Mouse (Mus musculus): Measurements from ENCODE around the gene Elovl5. TPM values are rescaled to one million over a fixed set of nuclear protein-coding genes. Genes with fewer than 3 reads are reported as not detected.

Gene Elovl5
- polyA plus RNA-seq, 1 experiment from 2014 or later, result 96.1 TPM

- peaks cover 18% of the 10 kb centered on the region for H3K4me1 ChIP-seq (ENCODE audit: control insufficient read depth, insufficient read depth, low read length)
- no peaks in the 10 kb centered on the region for H3K9me3 ChIP-seq (ENCODE audit: control insufficient read depth, low read length)
- H3K27ac ChIP-seq (ENCODE audit: low read depth, low read length), result no peak overlapping the region
- 84% methylated on average over 4 of the region's 4 CpGs for WGBS
- ATAC-seq (ENCODE audit: insufficient read depth, low FRiP score, low TSS enrichment) (no peak), DNase-seq (ENCODE audit: low spot score) (no peak)
- H3K4me3 ChIP-seq (ENCODE audit: low read depth, low read length), result no peak overlapping the region
- no peak overlapping the region for H3K9ac ChIP-seq (ENCODE audit: low read length)
- no peaks in the 10 kb centered on the region for H3K36me3 ChIP-seq (ENCODE audit: control insufficient read depth, insufficient read depth, low read length)
- H3K27me3 ChIP-seq (ENCODE audit: control insufficient read depth, insufficient read depth, low read length), result no peaks in the 10 kb centered on the region
- no peak overlapping the region for H3K4me2 ChIP-seq (ENCODE audit: low read depth)
These were observed 2.5 kb upstream of the Elovl5 start for GRCm38 (mm10) chr9:77914616-77915015.

DNA sequence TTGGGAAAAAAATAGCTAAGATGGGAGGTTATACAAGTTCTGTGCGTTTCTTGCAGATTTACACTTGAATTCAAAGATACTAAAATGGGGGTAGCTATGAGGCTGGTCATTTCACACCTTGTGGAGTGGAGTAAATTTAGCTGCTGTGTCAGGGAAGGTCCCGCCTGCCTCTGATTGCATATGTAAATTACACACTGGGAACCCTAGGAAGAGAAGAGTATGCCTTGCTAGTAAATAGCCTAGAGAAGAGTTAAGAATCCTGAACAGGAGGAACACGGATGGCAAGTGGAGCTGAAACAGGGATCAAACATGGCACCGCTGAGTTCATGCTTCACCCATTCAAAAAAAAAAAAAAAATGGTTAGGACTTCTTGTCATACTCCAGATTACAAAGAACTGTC, 1.4 kb upstream of the Elovl5 start:
- no peaks in the 10 kb centered on the region for H3K9me3 ChIP-seq (ENCODE audit: control insufficient read depth, low read length)
- no peaks in the 10 kb centered on the region for H3K36me3 ChIP-seq (ENCODE audit: control insufficient read depth, insufficient read depth, low read length)
- H3K4me2 ChIP-seq (ENCODE audit: low read depth), result no peak overlapping the region
- WGBS, result 47% methylated on average over 4 of the region's 4 CpGs
- DNase-seq (ENCODE audit: low spot score) (no peak), ATAC-seq (ENCODE audit: insufficient read depth, low FRiP score, low TSS enrichment) (no peak)
- H3K9ac ChIP-seq (ENCODE audit: low read length), result no peak overlapping the region
- no peak overlapping the region for H3K27ac ChIP-seq (ENCODE audit: low read depth, low read length)
- no peaks in the 10 kb centered on the region for H3K27me3 ChIP-seq (ENCODE audit: control insufficient read depth, insufficient read depth, low read length)
- no peak overlapping the region for H3K4me3 ChIP-seq (ENCODE audit: low read depth, low read length)
- H3K4me1 ChIP-seq (ENCODE audit: control insufficient read depth, insufficient read depth, low read length), result peaks cover 16% of the 10 kb centered on the region

- Histone ChIP-seq H3K36me3 (ENCODE audit: control insufficient read depth, insufficient read depth, low read length) (no peaks in the 10 kb centered on the region), H3K4me3 (ENCODE audit: low read depth, low read length) (peak overlapping the region; percentile 94), H3K27me3 (ENCODE audit: control insufficient read depth, insufficient read depth, low read length) (no peaks in the 10 kb centered on the region), H3K27ac (ENCODE audit: low read depth, low read length) (peak overlapping the region; percentile 84), H3K4me1 (ENCODE audit: control insufficient read depth, insufficient read depth, low read length) (peaks cover 16% of the 10 kb centered on the region), H3K9ac (ENCODE audit: low read length) (peak overlapping the region; percentile 87), H3K9me3 (ENCODE audit: control insufficient read depth, low read length) (no peaks in the 10 kb centered on the region), H3K4me2 (ENCODE audit: low read depth) (peak overlapping the region; percentile 87)
- DNase-seq (ENCODE audit: low spot score), result no peak
- under 1% methylated on average over 44 of the region's 45 CpGs for WGBS
- ATAC-seq (ENCODE audit: insufficient read depth, low FRiP score, low TSS enrichment), result no peak; the same call in 1 of the 2 replicates
These were observed 513 bp downstream of the Elovl5 start for GRCm38 (mm10) chr9:77917622-77918131.

DNA sequence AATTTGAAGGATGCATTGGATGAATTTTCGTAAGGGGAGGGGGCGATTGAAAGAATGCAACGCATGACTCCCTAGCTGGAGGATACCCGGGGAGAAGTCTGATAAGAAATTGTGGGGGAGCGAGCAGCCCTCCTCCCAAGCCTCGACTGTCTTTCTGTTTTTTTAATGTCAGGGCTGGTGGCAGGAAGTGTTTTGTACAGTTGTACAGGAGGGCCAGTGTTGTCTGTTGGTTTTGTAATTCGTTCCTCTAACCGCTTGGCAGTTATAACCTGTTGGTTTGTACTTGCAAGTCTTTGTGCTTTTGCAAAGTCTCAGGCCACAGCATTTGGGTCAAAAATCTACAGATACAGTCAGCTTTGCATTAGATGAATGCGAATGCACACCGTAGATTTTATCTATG, 1.0 kb downstream of the Elovl5 start:
- Histone ChIP-seq H3K27ac (ENCODE audit: low read depth, low read length) (no peak overlapping the region), H3K9me3 (ENCODE audit: control insufficient read depth, low read length) (no peaks in the 10 kb centered on the region), H3K9ac (ENCODE audit: low read length) (peak overlapping the region; percentile 87), H3K27me3 (ENCODE audit: control insufficient read depth, insufficient read depth, low read length) (no peaks in the 10 kb centered on the region), H3K36me3 (ENCODE audit: control insufficient read depth, insufficient read depth, low read length) (no peaks in the 10 kb centered on the region), H3K4me2 (ENCODE audit: low read depth) (peak overlapping the region; percentile 87), H3K4me3 (ENCODE audit: low read depth, low read length) (peak overlapping the region; percentile 94), H3K4me1 (ENCODE audit: control insufficient read depth, insufficient read depth, low read length) (peaks cover 16% of the 10 kb centered on the region)
- WGBS, result 24% methylated on average over 10 of the region's 10 CpGs
- no peak for ATAC-seq (ENCODE audit: insufficient read depth, low FRiP score, low TSS enrichment)
- DNase-seq (ENCODE audit: low spot score), result no peak

GRCm38 (mm10) chr9:77918961-77919670, 2.0 kb downstream of the Elovl5 start:
- H3K27ac ChIP-seq (ENCODE audit: low read depth, low read length), result no peak overlapping the region
- no peak overlapping the region for H3K4me3 ChIP-seq (ENCODE audit: low read depth, low read length)
- 74% methylated on average over 5 of the region's 5 CpGs for WGBS
- ATAC-seq (ENCODE audit: insufficient read depth, low FRiP score, low TSS enrichment), result no peak
- H3K4me1 ChIP-seq (ENCODE audit: control insufficient read depth, insufficient read depth, low read length), result peaks cover 18% of the 10 kb centered on the region
- no peak overlapping the region for H3K9ac ChIP-seq (ENCODE audit: low read length)
- H3K27me3 ChIP-seq (ENCODE audit: control insufficient read depth, insufficient read depth, low read length), result no peaks in the 10 kb centered on the region
- H3K36me3 ChIP-seq (ENCODE audit: control insufficient read depth, insufficient read depth, low read length), result no peaks in the 10 kb centered on the region
- no peaks in the 10 kb centered on the region for H3K9me3 ChIP-seq (ENCODE audit: control insufficient read depth, low read length)
- no peak for DNase-seq (ENCODE audit: low spot score)
- H3K4me2 ChIP-seq (ENCODE audit: low read depth), result peak overlapping the region; percentile 87

DNA sequence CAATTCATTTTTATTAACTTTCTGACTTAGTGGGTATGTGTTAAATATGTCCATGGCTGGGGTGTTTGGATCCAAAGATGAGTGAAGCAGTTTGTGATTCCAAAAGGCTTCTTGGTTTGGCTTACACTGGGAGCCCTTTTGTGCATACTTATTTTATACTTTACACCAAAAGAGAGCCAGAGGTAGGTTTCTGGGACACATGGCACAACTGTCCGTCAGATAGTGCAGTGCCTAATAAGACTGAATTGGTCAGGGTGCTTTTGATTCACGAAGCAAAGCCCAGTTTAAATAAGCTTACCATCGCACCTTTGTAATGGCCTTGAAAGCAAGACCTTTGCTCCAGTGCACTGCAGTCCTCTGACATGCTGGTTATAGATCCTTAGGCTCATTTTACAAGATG, 3.3 kb downstream of the Elovl5 start:
- Histone ChIP-seq H3K4me1 (ENCODE audit: control insufficient read depth, insufficient read depth, low read length) (peaks cover 18% of the 10 kb centered on the region), H3K9ac (ENCODE audit: low read length) (no peak overlapping the region), H3K27me3 (ENCODE audit: control insufficient read depth, insufficient read depth, low read length) (no peaks in the 10 kb centered on the region), H3K36me3 (ENCODE audit: control insufficient read depth, insufficient read depth, low read length) (no peaks in the 10 kb centered on the region), H3K9me3 (ENCODE audit: control insufficient read depth, low read length) (no peaks in the 10 kb centered on the region), H3K27ac (ENCODE audit: low read depth, low read length) (no peak overlapping the region), H3K4me3 (ENCODE audit: low read depth, low read length) (no peak overlapping the region), H3K4me2 (ENCODE audit: low read depth) (no peak overlapping the region)
- ATAC-seq (ENCODE audit: insufficient read depth, low FRiP score, low TSS enrichment) (no peak), DNase-seq (ENCODE audit: low spot score) (no peak)
- 88% methylated on average over 3 of the region's 3 CpGs for WGBS

DNA sequence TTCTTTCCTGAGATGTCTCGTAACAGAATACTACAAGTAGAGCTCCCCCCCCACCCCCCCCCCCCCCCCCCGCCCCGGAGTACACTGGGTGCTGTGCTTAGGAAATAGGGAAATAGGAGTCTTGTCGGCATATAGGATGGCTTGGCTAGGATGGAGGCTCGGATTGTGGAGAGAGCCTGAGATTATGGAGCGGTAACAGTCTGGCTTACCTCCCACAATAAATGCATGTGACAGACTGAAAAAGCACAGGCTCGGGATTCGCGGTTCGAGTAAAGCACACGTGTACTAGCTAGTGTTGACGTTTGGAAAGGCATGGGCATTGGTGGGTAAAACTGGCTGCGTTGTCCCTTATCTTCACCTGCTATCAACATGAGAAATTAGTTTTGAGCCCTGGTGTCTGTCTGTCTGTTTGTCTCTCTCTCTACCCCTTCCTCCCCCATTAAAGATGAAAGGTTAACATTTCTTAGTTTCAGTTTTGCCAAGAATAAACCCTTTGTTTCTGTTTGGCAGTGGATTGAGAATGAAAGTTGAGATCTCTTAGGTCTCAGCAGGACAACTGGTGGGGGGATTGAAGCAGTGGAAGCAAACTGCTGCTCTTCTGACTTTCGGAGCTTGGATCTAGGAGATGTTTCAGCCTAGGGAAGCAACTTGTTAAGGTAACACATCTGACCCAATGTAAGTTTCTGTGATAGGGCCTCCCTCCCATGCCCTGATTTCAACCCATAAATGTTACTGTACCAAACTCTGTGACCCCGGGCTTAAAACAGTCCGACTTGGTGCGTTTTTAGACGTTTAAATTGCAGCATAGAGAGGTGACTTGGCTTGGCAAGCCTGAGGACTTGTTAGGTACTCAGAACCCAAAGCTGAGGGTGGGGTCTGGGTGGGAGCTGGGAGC, 4.4 kb downstream of the Elovl5 start:
- DNase-seq (ENCODE audit: low spot score) (no peak), ATAC-seq (ENCODE audit: insufficient read depth, low FRiP score, low TSS enrichment) (no peak)
- Histone ChIP-seq H3K9ac (ENCODE audit: low read length) (no peak overlapping the region), H3K9me3 (ENCODE audit: control insufficient read depth, low read length) (no peaks in the 10 kb centered on the region), H3K27ac (ENCODE audit: low read depth, low read length) (no peak overlapping the region), H3K27me3 (ENCODE audit: control insufficient read depth, insufficient read depth, low read length) (no peaks in the 10 kb centered on the region), H3K4me2 (ENCODE audit: low read depth) (no peak overlapping the region), H3K36me3 (ENCODE audit: control insufficient read depth, insufficient read depth, low read length) (no peaks in the 10 kb centered on the region), H3K4me1 (ENCODE audit: control insufficient read depth, insufficient read depth, low read length) (peaks cover 18% of the 10 kb centered on the region), H3K4me3 (ENCODE audit: low read depth, low read length) (no peak overlapping the region)
- WGBS, result 86% methylated on average over 16 of the region's 18 CpGs

GRCm38 (mm10) chr9:77923774-77924173, 6.6 kb downstream of the Elovl5 start:
- no peak for ATAC-seq (ENCODE audit: insufficient read depth, low FRiP score, low TSS enrichment)
- no peak overlapping the region for H3K27ac ChIP-seq (ENCODE audit: low read depth, low read length)

More at GRCm38 (mm10) chr9:77923774-77924173, 6.6 kb downstream of the Elovl5 start:
- H3K4me2 ChIP-seq (ENCODE audit: low read depth), result no peak overlapping the region
- H3K9ac ChIP-seq (ENCODE audit: low read length), result no peak overlapping the region
- H3K36me3 ChIP-seq (ENCODE audit: control insufficient read depth, insufficient read depth, low read length), result no peaks in the 10 kb centered on the region
- no peaks in the 10 kb centered on the region for H3K27me3 ChIP-seq (ENCODE audit: control insufficient read depth, insufficient read depth, low read length)
- no peak overlapping the region for H3K4me3 ChIP-seq (ENCODE audit: low read depth, low read length)
- 92% methylated on average over 8 of the region's 8 CpGs for WGBS
- no peak for DNase-seq (ENCODE audit: low spot score)
- no peaks in the 10 kb centered on the region for H3K9me3 ChIP-seq (ENCODE audit: control insufficient read depth, low read length)
- 0 out of 2 replicates have a peak, but pooled peaks cover 9% of the 10 kb centered on the region for H3K4me1 ChIP-seq (ENCODE audit: control insufficient read depth, insufficient read depth, low read length)

Data from neural tube, embryonic 11.5 days (tissue).